23 mouse cellular contexts compared by ENCODE assay signal in genomic region chr11:64647938-64648337, GRCm38 (mm10).
A peak's percentile ranks its signal among the peaks of the same experiment; 100 is the strongest.
DNase-seq lines count a peak whose midpoint lies in the region; ATAC-seq and TF ChIP-seq lines count a peak whose summit lies in the region.
"Had no signal": no experiment of that assay in that cellular context is flagged by ENCODE, and none has a peak within 500 bp of the region (broad histone marks: within the 10 kb centered on the region; RNA-seq: fewer than 3 reads in every experiment).

No protein-coding gene starts in this region.

- no peaks in the 10 kb centered on the region for H3K9me3 ChIP-seq in lung, embryonic 15.5 days
- H3K9me3 ChIP-seq in embryonic facial prominence, embryonic 15.5 days (replicated peaks), result no peaks in the 10 kb centered on the region
- no peaks in the 10 kb centered on the region for H3K9me3 ChIP-seq in forebrain, postnatal 0 days (ENCODE audit: low read length)
- H3K9me3 ChIP-seq: hindbrain, embryonic 13.5 days; limb, embryonic 15.5 days; liver, embryonic 15.5 days; neural tube, embryonic 12.5 days had no signal

- WGBS in lung, embryonic 15.5 days, result 35% methylated on average over 2 of the region's 2 CpGs
- 36% methylated on average over 2 of the region's 2 CpGs for WGBS in embryonic facial prominence, embryonic 15.5 days
- 20% methylated on average over 2 of the region's 2 CpGs for WGBS in forebrain, postnatal 0 days

- DNase-seq in frontal cortex, postnatal 10 days (ENCODE audit: low spot score in 2 of 2), result peak; percentile 11 to 14
- no peak for DNase-seq in lung, postnatal 25 days (ENCODE audit: low spot score)
- peak; percentile 52 for DNase-seq in forebrain, postnatal 0 days
- DNase-seq in embryo, embryonic 11 days, result no peak
- no peak for DNase-seq in ovary, adult 18-20 months (ENCODE audit: low spot score)
- DNase-seq: adrenal gland, adult 2 months; cerebellum, adult 18-20 months; cerebellum, postnatal 25 days; gastrocnemius, adult 2 months; kidney, adult 9 months; kidney, postnatal 14 days; retina, postnatal 1 day; right cerebral cortex, postnatal 4 days; thymus, postnatal 25 days had no signal

- H3K36me3 ChIP-seq in lung, embryonic 15.5 days, result no peaks in the 10 kb centered on the region
- no peaks in the 10 kb centered on the region for H3K36me3 ChIP-seq in embryonic facial prominence, embryonic 15.5 days
- no peaks in the 10 kb centered on the region for H3K36me3 ChIP-seq in forebrain, postnatal 0 days (ENCODE audit: insufficient read depth)
- H3K36me3 ChIP-seq: hindbrain, embryonic 13.5 days; limb, embryonic 15.5 days; liver, embryonic 15.5 days; neural tube, embryonic 12.5 days had no signal

- H3K4me1 ChIP-seq in lung, embryonic 15.5 days, result no peaks in the 10 kb centered on the region
- 0 out of 2 replicates have a peak, but pooled peaks cover 5% of the 10 kb centered on the region for H3K4me1 ChIP-seq in embryonic facial prominence, embryonic 15.5 days
- no peaks in the 10 kb centered on the region for H3K4me1 ChIP-seq in forebrain, postnatal 0 days (ENCODE audit: insufficient read depth)
- H3K4me1 ChIP-seq: hindbrain, embryonic 13.5 days; liver, embryonic 15.5 days; neural tube, embryonic 12.5 days had no signal

- no peak overlapping the region for H3K9ac ChIP-seq in lung, embryonic 15.5 days
- H3K9ac ChIP-seq in embryonic facial prominence, embryonic 15.5 days, result no peak overlapping the region
- H3K9ac ChIP-seq in forebrain, postnatal 0 days, result no peak overlapping the region
- H3K9ac ChIP-seq: hindbrain, embryonic 13.5 days; limb, embryonic 15.5 days; liver, embryonic 15.5 days; neural tube, embryonic 12.5 days had no signal

- H3K27ac ChIP-seq in lung, embryonic 15.5 days, result no peak overlapping the region
- H3K27ac ChIP-seq in embryonic facial prominence, embryonic 15.5 days (replicated peaks), result no peak overlapping the region
- H3K27ac ChIP-seq in forebrain, postnatal 0 days (ENCODE audit: low read depth, low read length), result no peak overlapping the region
- H3K27ac ChIP-seq: gastrocnemius, adult 2 months; hindbrain, embryonic 13.5 days; limb, embryonic 15.5 days; liver, embryonic 15.5 days; neural tube, embryonic 12.5 days had no signal

- no peak for TF ChIP-seq CTCF in forebrain, postnatal 0 days (IDR thresholded peaks at IDR 0.05; ENCODE audit: low read depth)

- H3K4me3 ChIP-seq in lung, embryonic 15.5 days, result no peak overlapping the region
- H3K4me3 ChIP-seq in embryonic facial prominence, embryonic 15.5 days (replicated peaks), result no peak overlapping the region
- no peak overlapping the region for H3K4me3 ChIP-seq in forebrain, postnatal 0 days (ENCODE audit: low read depth, low read length)
- H3K4me3 ChIP-seq: gastrocnemius, adult 2 months; hindbrain, embryonic 13.5 days; limb, embryonic 15.5 days; liver, embryonic 15.5 days; neural tube, embryonic 12.5 days had no signal

- no peak overlapping the region for H3K4me2 ChIP-seq in lung, embryonic 15.5 days
- no peak overlapping the region for H3K4me2 ChIP-seq in embryonic facial prominence, embryonic 15.5 days (replicated peaks)
- H3K4me2 ChIP-seq in forebrain, postnatal 0 days (ENCODE audit: low read depth), result no peak overlapping the region
- H3K4me2 ChIP-seq: hindbrain, embryonic 13.5 days; limb, embryonic 15.5 days; liver, embryonic 15.5 days; midbrain, embryonic 11.5 days; neural tube, embryonic 12.5 days had no signal

- no peaks in the 10 kb centered on the region for H3K27me3 ChIP-seq in lung, embryonic 15.5 days
- 0 out of 2 replicates have a peak, but pooled peaks cover 2% of the 10 kb centered on the region for H3K27me3 ChIP-seq in embryonic facial prominence, embryonic 15.5 days
- no peaks in the 10 kb centered on the region for H3K27me3 ChIP-seq in forebrain, postnatal 0 days (ENCODE audit: insufficient read depth, low read length)
- H3K27me3 ChIP-seq: limb, embryonic 15.5 days; liver, embryonic 15.5 days; neural tube, embryonic 12.5 days had no signal

- no peak for ATAC-seq in frontal cortex, adult (ENCODE audit: low TSS enrichment)
- ATAC-seq in lung, embryonic 15.5 days (ENCODE audit: borderline replicate concordance, extremely low read depth, low FRiP score, low TSS enrichment), result 0 out of 2 replicates have a peak, but pooled peaks have one; percentile 31
- 0 out of 2 replicates have a peak, but pooled peaks have one; percentile 63 for ATAC-seq in embryonic facial prominence, embryonic 15.5 days (ENCODE audit: insufficient number of reproducible peaks, low FRiP score, low TSS enrichment, low read depth)
- peak; percentile 40 for ATAC-seq in forebrain, postnatal 0 days
- ATAC-seq: inflammation-experienced regulatory T-cells, adult 6 months had no signal

Comparison
In these comparisons a context has a peak if more than half of its experiments do, and no peak if none do; other contexts are left out.
1. DNase-seq: peak in frontal cortex, postnatal 10 days (2 of 2) and forebrain, postnatal 0 days (single experiment); none in lung, postnatal 25 days (single experiment), embryo, embryonic 11 days (single experiment) and ovary, adult 18-20 months (single experiment).